Mouse (Mus musculus) MEL (cell line): ENCODE measurements at regions not wholly inside any gene's neighbourhood (a gene's known extent, or its start where the extent isn't known, plus 50 kb on each side); places are given as distances from the start of the nearest gene placed in this dataset.

Experiments used
- NELFE ChIP-seq: IDR thresholded peaks from 2 replicates; pipeline ENCODE4 v1.6.1; 2011; ENCODE audit warnings: low read depth, low read length, improper control_type of control experiment
- SIN3A ChIP-seq: IDR thresholded peaks from 2 replicates; pipeline ENCODE4 v1.6.1; 2012; ENCODE audit warnings: low read length, improper control_type of control experiment, inconsistent platforms
- ZKSCAN1 ChIP-seq: IDR thresholded peaks from 2 replicates; pipeline ENCODE4 v1.6.1; 2012; ENCODE audit warnings: low read depth, mild to moderate bottlenecking, inconsistent platforms, low read length, improper control_type of control experiment, moderate library complexity

DNA sequence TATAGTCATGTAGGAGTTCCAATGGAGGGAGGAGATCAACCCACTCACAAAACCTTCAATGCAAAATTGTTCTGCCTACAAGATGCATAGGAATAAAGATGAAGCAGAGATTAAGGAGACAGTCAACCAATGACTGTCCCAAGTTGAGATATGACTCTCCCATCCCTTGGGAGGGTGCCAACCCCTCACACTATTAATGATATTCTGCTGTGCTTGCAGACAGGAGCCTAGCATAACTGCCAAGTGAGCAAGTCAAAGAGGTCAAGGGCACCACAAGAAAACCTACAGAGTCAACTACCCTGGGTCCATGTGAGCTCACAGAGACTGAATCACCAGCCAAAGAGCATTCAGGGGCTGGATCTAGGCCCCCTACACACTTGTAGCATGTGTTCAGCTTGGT is 184.1 kb upstream of the Eya4 start:
- TF ChIP-seq NELFE (no peak), SIN3A (no peak), ZKSCAN1 (no peak)
